Mouse (Mus musculus): ENCODE measurements around the gene Gm8068. TPM values are rescaled to one million over a fixed set of nuclear protein-coding genes. Genes with fewer than 3 reads are reported as not detected.

Gene Gm8068
- not detected for polyA plus RNA-seq (2017; shearing (Covaris generic))

DNA sequence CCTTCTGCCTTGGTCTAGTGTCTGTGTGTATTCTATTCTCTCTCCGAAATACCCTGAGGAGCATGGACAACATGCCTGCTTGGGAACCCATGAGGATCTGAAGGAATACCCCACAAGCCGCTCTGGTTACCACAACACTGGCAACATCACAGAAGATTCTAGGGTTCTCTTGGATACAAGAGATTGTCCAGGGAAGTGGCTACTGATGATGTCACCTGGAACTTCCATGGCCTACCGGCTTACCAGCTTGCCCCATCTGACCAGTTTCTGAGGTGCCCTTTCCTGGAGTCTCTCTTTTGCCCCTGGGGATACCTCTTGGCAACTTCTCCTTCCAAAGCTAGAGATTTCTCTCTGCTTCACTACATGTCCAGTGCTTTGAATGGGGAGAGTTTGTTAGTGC, at the start of gene Gm8068:
Gm8068 (minus strand) TSS at position 101 of the 400 bp plus-strand sequence.

DNA sequence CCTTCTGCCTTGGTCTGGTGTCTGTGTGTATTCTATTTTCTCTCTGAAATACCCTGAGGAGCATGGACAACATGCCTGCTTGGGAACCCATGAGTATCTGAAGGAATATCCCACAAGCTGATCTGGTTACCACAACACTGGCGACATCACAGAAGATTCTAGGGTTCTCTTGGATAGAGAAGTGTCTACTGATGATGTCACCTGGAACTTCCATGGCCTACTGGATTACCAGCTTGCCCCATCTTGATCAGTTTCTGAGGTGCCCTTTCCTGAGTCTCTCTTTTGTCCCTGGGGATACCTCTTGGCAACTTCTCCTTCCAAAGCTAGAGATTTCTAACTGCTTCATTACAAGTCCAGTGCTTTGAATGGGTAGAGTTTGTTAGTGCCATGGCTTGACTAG, 48.8 kb upstream of the Gm8068 start, which contains the start of gene Gm7929:
Gm7929 (minus strand) TSS at position 101 of the 400 bp plus-strand sequence.

Other genes with a start within 250 kb of the Gm8068 start
- not detected for gene Gm7954, start 248.4 kb downstream of the Gm8068 start, polyA plus RNA-seq (2017; shearing (Covaris generic))
- gene Gm3486, start 212.4 kb downstream of the Gm8068 start, polyA plus RNA-seq (2017; shearing (Covaris generic)) = not detected
- gene Gm7970, start 146.3 kb downstream of the Gm8068 start, polyA plus RNA-seq (2017; shearing (Covaris generic)) = not detected
- not detected for gene 1700049E17Rik2, start 128.7 kb downstream of the Gm8068 start, polyA plus RNA-seq (2017; shearing (Covaris generic))
- not detected for gene Gm3072, start 77.3 kb downstream of the Gm8068 start, polyA plus RNA-seq (2017; shearing (Covaris generic))
- gene Gm3676, start 55.4 kb downstream of the Gm8068 start, polyA plus RNA-seq (2017; shearing (Covaris generic)) = not detected
- gene Gm7929, start 48.7 kb upstream of the Gm8068 start, polyA plus RNA-seq (2017; shearing (Covaris generic)) = not detected
- not detected for gene Gm47189, start 70.6 kb upstream of the Gm8068 start, polyA plus RNA-seq (2017; shearing (Covaris generic))
- gene Gm7980, start 205.4 kb upstream of the Gm8068 start, polyA plus RNA-seq (2017; shearing (Covaris generic)) = not detected
- gene 1700049E17Rik1, start 223.1 kb upstream of the Gm8068 start, polyA plus RNA-seq (2017; shearing (Covaris generic)) = not detected
- 0.43 TPM for gene 1700024B05Rik, start 242.1 kb upstream of the Gm8068 start, polyA plus RNA-seq (2017; shearing (Covaris generic))

Data from effector memory CD4-positive, alpha-beta T cell, adult 7 months (primary cell).